Mouse (Mus musculus) E14TG2a.4 (cell line): Measurements from ENCODE around the gene Mthfd2.

Source experiments
- CTCF ChIP-seq: conservative IDR thresholded peaks from 2 replicates; pipeline ENCODE4 v1.5.1; 2014; ENCODE audit warnings: low read length
- NANOG ChIP-seq: IDR thresholded peaks from 2 replicates; pipeline ENCODE4 v1.6.1; 2014; ENCODE audit warnings: borderline replicate concordance, low read length, mixed read lengths
- POU5F1 ChIP-seq: IDR thresholded peaks from 2 replicates; pipeline ENCODE4 v1.6.1; 2014; ENCODE audit warnings: low read length, borderline replicate concordance

DNA sequence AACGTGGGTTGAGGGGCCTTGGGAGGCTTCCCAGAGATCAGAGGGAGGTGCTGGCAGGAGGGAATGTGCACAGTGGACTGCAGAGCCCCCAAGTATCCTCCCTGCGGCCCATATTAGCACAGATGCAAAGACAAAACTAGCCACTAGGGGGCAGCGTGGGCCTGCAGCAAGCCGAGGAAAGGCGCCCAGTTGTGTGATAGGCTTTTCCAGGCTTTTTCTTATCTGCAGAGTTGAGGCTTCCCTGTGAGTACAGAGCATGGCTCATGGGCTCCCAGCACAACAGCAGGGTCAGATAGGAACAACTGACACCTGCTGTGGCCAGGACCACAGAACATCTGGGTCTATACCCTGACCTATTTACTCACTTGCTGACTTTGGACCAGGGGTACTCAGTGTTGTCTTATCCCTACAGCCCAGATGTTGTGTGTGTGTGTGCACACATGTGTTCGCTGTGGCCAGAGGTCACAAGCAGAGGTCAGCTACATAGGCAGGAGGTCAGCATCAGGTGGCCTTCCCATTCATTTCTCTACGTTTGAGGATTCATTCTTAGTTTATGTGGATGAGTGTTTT is 30.9 kb upstream of the Mthfd2 start:
- TF ChIP-seq CTCF (peak; percentile 92), POU5F1 (no peak), NANOG (no peak)
